Mouse (Mus musculus) embryonic facial prominence, embryonic 11.5 days (tissue): ENCODE results near the gene Myo1d. TPM values are rescaled to one million over a fixed set of nuclear protein-coding genes. Genes with fewer than 3 reads are reported as not detected.

Experiments used
- ATAC-seq: fragments of 200-750 bp; cut with Nextera tagmentation; replicated peaks from 2 replicates; pipeline ENCODE4 v1.8.0; 2017; ENCODE audit warnings: low read depth; ENCODE audit not compliant: insufficient number of reproducible peaks, low FRiP score, low TSS enrichment
- DNase-seq: peaks from one replicate; pipeline ENCODE4 v3.0.0-alpha.2; 2015; ENCODE audit warnings: low spot score
- H3K27ac ChIP-seq: fragments of 300-500 bp; sonication (generic); replicated peaks from 2 replicates; pipeline ENCODE4 v1.5.1; 2014; ENCODE audit warnings: mild to moderate bottlenecking, low read depth, low read length, control low read depth
- H3K27me3 ChIP-seq: fragments of 300-500 bp; sonication (generic); 2 replicates; pipeline ENCODE4 v1.6.1; 2014; ENCODE audit warnings: mild to moderate bottlenecking, low read length, moderate library complexity, mixed read lengths; ENCODE audit not compliant: control insufficient read depth, insufficient read depth
- H3K36me3 ChIP-seq: fragments of 300-500 bp; sonication (generic); replicated peaks from 2 replicates; pipeline ENCODE4 v1.6.1; 2014; ENCODE audit warnings: low read depth, mild to moderate bottlenecking, low read length, moderate library complexity, mixed read lengths; ENCODE audit not compliant: control insufficient read depth, insufficient read depth
- H3K4me1 ChIP-seq: fragments of 300-500 bp; sonication (generic); 2 replicates; pipeline ENCODE4 v1.6.1; 2014; ENCODE audit warnings: low read length, mixed read lengths; ENCODE audit not compliant: control insufficient read depth, insufficient read depth
- H3K4me2 ChIP-seq: fragments of 300-500 bp; sonication (generic); 2 replicates; pipeline ENCODE4 v1.6.1; 2014; ENCODE audit warnings: low read depth, mild to moderate bottlenecking, control low read depth, low read length, moderate library complexity
- H3K4me3 ChIP-seq: fragments of 300-500 bp; sonication (generic); 2 replicates; pipeline ENCODE4 v1.5.1; 2014; ENCODE audit warnings: low read depth, low read length, control low read depth
- H3K9ac ChIP-seq: fragments of 300-500 bp; sonication (generic); replicated peaks from 2 replicates; pipeline ENCODE4 v1.6.1; 2014; ENCODE audit warnings: mild to moderate bottlenecking, control low read depth, low read length
- H3K9me3 ChIP-seq: fragments of 300-500 bp; sonication (generic); replicated peaks from 2 replicates; pipeline ENCODE4 v1.6.1; 2016; ENCODE audit warnings: mild to moderate bottlenecking, low read length, inconsistent platforms, mixed read lengths; ENCODE audit not compliant: control insufficient read depth
- WGBS: fragments of 180-500 bp; shearing (Covaris S2); extraction: QIAGEN DNeasy Blood & Tissue Kit; methylation state at CpG from one replicate; pipeline ENCODE4 v1.1.7; 2014; 5-methylcytosine and 5-hydroxymethylcytosine counted together
- polyA plus RNA-seq: library from polyadenylated mRNA; unstranded; fragments of >200 nt; fragmentation: Nextera tagmentation; extraction: Ambion mirVana; gene quantifications from 2 replicates; pipeline ENCODE4 v1.2.1, GENCODE M21; 2014

Myo1d gene
- polyA plus RNA-seq, 1 experiment from 2014 or later = 5.7 TPM

DNA sequence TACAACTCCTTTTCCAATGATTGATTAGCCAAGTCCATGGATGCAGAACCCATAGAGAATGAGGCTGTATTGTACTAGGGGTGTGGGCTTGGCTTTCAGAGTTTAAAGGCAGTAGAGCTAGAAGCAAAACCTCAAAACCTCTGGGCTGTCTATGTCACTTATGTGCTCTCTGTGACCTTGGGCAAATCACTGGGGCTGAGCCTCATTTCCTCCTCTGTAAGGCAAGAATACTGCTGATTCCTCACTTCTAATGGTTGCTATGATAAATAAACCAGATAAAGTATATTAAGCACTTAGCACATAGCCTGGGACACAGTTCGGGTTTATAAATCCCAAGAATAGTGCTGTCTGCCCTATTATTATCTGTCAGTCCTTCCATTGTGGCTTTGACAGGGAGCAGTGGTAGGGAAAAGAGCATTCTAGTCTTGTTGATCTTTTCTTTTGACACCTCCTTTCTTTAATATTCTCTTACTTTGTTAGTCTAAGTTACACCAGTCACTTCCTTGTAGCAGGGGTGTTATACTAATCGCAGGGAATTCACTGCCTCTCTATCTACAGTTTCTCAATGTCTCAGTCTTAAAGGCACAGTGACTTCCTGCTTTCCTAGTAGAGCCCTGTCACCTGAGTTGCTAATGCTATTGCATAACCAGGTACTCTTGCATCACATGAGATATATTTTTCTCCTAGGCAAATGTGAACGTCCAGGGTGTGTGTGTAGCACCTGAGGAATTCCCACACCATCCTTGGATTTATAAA lies 12.0 kb upstream of the Myo1d start:
- Histone ChIP-seq H3K27me3 (no peaks in the 10 kb centered on the region), H3K27ac (no peak overlapping the region), H3K9me3 (no peaks in the 10 kb centered on the region), H3K36me3 (no peaks in the 10 kb centered on the region), H3K9ac (no peak overlapping the region), H3K4me1 (no peaks in the 10 kb centered on the region), H3K4me3 (no peak overlapping the region), H3K4me2 (no peak overlapping the region)
- no peak for ATAC-seq
- 65% methylated on average over 3 of the region's 3 CpGs for WGBS
- DNase-seq = no peak

DNA sequence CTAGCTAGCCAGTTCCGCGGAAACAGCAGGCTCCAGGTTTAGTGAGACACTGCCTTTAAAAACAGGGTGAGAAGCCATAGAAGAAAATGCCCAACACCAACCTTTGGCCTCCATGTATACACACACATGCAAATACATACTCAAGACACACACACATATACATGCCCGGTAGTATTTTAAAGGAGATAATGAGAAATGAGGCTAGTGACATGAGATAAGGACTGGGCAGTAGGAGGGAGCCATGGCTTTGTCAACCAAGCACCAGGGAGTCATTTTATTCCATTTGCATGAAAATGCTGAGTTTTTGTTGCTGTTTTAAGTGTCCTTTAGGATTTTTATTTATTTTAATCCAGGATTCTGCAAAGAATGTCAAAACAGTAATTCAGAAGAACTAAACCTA lies 10.6 kb upstream of the Myo1d start:
- WGBS = 59% methylated on average over 3 of the region's 3 CpGs
- no peak for DNase-seq
- Histone ChIP-seq H3K27me3 (no peaks in the 10 kb centered on the region), H3K4me2 (no peak overlapping the region), H3K4me3 (no peak overlapping the region), H3K9ac (no peak overlapping the region), H3K9me3 (no peaks in the 10 kb centered on the region), H3K4me1 (no peaks in the 10 kb centered on the region), H3K36me3 (no peaks in the 10 kb centered on the region), H3K27ac (no peak overlapping the region)
- no peak for ATAC-seq

DNA sequence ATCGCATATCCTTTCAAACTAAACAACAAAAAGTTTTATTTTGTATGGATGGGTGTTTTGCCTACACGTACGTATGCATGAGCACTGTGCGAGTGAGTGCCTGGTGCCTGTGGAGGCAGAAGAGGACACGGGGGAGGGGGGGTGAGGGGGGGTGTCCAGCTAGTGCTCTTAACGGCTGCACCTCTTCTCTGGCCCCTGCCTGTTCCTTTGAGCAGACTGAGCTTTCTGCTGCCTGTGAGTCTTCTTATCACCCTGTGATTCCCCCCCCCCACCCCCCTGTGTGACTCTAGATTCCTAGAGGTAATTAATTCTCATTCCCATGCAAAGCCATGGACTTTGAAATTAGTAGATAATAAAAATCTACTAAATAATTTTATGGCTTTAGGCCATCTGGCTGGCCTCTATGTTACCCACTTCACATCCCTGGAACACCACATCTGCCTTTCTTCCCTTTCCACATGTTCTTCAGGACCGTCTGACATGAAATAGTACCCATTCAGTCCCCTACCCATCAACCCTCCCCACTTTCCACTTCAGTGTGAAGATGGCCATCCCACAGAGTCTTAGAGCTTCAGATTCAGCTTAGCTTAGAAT lies 9.9 kb upstream of the Myo1d start:
- DNase-seq = no peak
- Histone ChIP-seq H3K27ac (no peak overlapping the region), H3K9me3 (no peaks in the 10 kb centered on the region), H3K4me3 (no peak overlapping the region), H3K4me1 (no peaks in the 10 kb centered on the region), H3K27me3 (no peaks in the 10 kb centered on the region), H3K4me2 (no peak overlapping the region), H3K36me3 (no peaks in the 10 kb centered on the region), H3K9ac (no peak overlapping the region)
- WGBS = 62% methylated on average over 7 of the region's 7 CpGs
- no peak for ATAC-seq

DNA sequence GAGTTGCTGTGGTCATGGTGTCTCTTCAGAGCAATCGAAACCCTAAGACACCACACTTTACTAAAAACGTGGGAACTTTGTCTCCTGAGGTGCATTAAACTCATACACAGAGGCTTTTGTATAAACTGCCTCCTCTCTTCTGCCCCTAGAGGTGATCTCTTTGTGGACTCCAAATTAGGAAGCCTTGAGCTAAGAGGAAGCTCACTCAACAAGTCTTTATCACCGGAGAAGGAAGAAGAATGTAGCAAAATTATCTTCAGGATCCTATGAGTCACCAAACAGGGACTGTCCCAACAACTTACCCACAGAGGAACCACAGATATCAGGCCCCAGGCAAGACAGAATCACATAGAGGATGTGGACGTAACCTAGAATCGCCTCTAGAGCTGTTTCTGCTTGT lies 5.8 kb upstream of the Myo1d start:
- DNase-seq (no peak), ATAC-seq (no peak)
- Histone ChIP-seq H3K27me3 (no peaks in the 10 kb centered on the region), H3K4me2 (no peak overlapping the region), H3K27ac (no peak overlapping the region), H3K4me1 (no peaks in the 10 kb centered on the region), H3K9ac (no peak overlapping the region), H3K9me3 (no peaks in the 10 kb centered on the region), H3K36me3 (no peaks in the 10 kb centered on the region), H3K4me3 (no peak overlapping the region)
- 89% methylated on average over 5 of the region's 5 CpGs for WGBS

DNA sequence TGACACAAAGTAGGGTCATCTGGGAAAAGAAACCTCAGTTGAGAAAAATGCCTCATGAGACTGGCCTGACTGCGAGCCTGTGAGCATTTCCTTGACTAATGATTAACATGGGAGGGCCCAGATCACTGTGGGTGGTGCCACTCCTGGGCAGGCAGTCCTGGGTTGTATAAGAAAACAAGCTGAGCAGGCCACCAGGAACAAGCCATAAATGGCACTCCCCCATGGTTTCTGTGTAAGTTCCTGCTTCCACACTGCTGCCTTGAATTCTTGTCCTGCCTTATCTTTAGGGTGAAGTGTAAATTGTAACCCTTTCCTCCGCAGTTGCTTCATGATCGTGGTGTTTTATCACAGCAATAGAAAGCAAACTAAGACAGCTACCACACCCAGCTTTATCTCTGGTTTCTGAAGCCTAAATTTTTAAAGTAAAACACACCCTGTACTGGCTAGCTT lies 4.5 kb upstream of the Myo1d start:
- H3K4me3 ChIP-seq = no peak overlapping the region
- H3K9me3 ChIP-seq = no peaks in the 10 kb centered on the region
- no peaks in the 10 kb centered on the region for H3K4me1 ChIP-seq
- no peak for ATAC-seq
- H3K4me2 ChIP-seq = no peak overlapping the region
- H3K36me3 ChIP-seq = no peaks in the 10 kb centered on the region
- no peaks in the 10 kb centered on the region for H3K27me3 ChIP-seq
- 71% methylated on average over 3 of the region's 3 CpGs for WGBS
- H3K9ac ChIP-seq = no peak overlapping the region
- H3K27ac ChIP-seq = no peak overlapping the region
- DNase-seq = no peak

DNA sequence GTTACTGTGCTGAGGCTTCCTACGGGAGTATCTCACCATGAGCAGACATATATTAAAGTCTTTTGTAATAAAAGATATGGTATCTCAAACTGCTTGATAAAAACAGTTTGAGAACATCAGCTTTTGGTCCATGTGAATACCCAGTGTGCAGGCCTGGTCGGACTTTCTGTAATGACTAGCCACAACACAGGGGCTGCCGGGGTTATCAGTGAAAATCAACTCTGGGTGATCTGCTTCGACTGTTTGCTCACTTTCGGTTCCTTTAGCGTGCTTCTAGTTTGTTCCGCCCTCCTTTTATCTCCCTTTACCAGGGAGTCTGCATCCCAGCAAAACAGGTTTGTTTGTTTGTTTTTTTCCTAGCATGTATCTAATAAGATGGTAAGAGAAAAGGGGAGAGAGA lies 3.6 kb upstream of the Myo1d start:
- Histone ChIP-seq H3K4me2 (no peak overlapping the region), H3K4me1 (no peaks in the 10 kb centered on the region), H3K27ac (no peak overlapping the region), H3K27me3 (no peaks in the 10 kb centered on the region), H3K36me3 (no peaks in the 10 kb centered on the region), H3K9ac (no peak overlapping the region), H3K9me3 (no peaks in the 10 kb centered on the region), H3K4me3 (no peak overlapping the region)
- no peak for ATAC-seq
- WGBS = 79% methylated on average over 7 of the region's 7 CpGs
- no peak for DNase-seq

DNA sequence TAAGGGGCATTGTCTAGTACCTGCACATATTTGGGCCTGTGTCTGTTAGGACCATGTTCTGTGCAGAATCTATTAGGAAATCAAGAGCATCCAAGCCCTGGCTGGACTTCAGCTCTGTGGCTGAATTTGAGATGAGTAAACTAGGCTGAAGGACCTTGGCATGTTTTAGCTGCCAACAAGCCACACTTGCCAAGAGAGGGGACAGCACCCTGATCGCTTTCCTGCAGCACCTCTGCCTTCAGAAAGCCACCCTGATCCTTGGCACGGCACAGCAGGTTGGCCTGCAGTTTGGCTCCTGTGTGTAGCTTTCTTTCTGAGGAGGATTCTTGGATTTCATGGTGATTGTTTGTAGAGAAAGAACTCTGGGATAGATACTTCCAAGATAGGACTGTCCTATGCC lies 1.7 kb upstream of the Myo1d start:
- Histone ChIP-seq H3K4me1 (no peaks in the 10 kb centered on the region), H3K27ac (no peak overlapping the region), H3K4me2 (no peak overlapping the region), H3K36me3 (no peaks in the 10 kb centered on the region), H3K9ac (no peak overlapping the region), H3K4me3 (no peak overlapping the region), H3K9me3 (no peaks in the 10 kb centered on the region), H3K27me3 (no peaks in the 10 kb centered on the region)
- WGBS = 90% methylated on average over 2 of the region's 2 CpGs
- DNase-seq (no peak), ATAC-seq (no peak)

DNA sequence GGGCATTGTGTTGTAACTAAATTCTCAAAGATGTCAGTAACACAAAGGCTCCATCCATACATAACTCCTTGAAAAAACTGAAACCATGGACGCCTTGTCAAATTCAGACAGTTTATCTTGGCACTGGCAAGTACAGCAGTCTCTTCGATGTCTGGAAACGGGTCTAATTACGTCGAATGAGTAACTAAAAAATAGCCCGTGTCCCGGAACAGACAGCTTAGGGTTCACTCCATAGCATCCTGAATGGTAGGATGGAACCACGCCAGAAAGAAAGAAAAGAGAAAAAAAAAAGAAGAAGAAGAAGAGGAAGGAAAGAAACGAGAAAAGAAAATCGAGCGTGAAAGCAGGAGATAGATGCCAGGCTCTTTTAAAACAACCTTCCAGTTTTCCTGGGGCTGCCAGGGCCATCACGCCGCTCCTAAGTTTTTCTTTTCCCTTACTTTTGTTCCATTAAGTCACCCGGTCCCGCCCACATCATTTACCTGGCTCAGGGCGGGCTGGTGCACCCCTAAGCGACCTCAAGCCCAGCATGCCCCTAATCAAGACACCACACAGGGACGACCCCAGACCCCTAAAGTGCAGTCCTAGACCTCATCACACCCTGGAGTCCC lies 804 bp downstream of the Myo1d start:
- Histone ChIP-seq H3K9me3 (no peaks in the 10 kb centered on the region), H3K36me3 (no peaks in the 10 kb centered on the region), H3K9ac (peak overlapping the region; percentile 61), H3K4me3 (peak overlapping the region; percentile 70), H3K4me1 (no peaks in the 10 kb centered on the region), H3K4me2 (peak overlapping the region; percentile 89), H3K27me3 (no peaks in the 10 kb centered on the region), H3K27ac (no peak overlapping the region)
- ATAC-seq = peak; percentile 80
- 4% methylated on average over 18 of the region's 18 CpGs for WGBS
- DNase-seq = no peak
